Mouse (Mus musculus) liver, embryonic 15.5 days (tissue): ENCODE data around the gene Efr3b. TPM values are rescaled to one million over a fixed set of nuclear protein-coding genes. Genes with fewer than 3 reads are reported as not detected.
"Not testable (repeated sequence)": the region's sequence is repeated elsewhere in the genome, so short reads cannot be mapped to it uniquely, and the experiment has no call there.

Source experiments
- ATAC-seq: fragments of 200-750 bp; cut with Nextera tagmentation; 2 replicates; pipeline ENCODE4 v1.8.0; 2017; ENCODE audit warnings: moderate number of reproducible peaks, mild to moderate bottlenecking, moderate library complexity; ENCODE audit not compliant: insufficient read depth
- H3K27ac ChIP-seq: fragments of 300-500 bp; sonication (generic); replicated peaks from 2 replicates; pipeline ENCODE4 v1.5.1; 2015; ENCODE audit warnings: mild to moderate bottlenecking, inconsistent platforms
- H3K27me3 ChIP-seq: fragments of 300-500 bp; sonication (generic); 2 replicates; pipeline ENCODE4 v1.6.1; 2015; ENCODE audit warnings: mild to moderate bottlenecking, inconsistent platforms
- H3K36me3 ChIP-seq: fragments of 300-500 bp; sonication (generic); replicated peaks from 2 replicates; pipeline ENCODE4 v1.6.1; 2015; ENCODE audit warnings: moderate library complexity, mild to moderate bottlenecking, inconsistent platforms
- H3K4me1 ChIP-seq: fragments of 300-500 bp; sonication (generic); replicated peaks from 2 replicates; pipeline ENCODE4 v1.6.1; 2015; ENCODE audit warnings: inconsistent platforms
- H3K4me2 ChIP-seq: fragments of 300-500 bp; sonication (generic); 2 replicates; pipeline ENCODE4 v1.6.1; 2015; ENCODE audit warnings: moderate library complexity, mild to moderate bottlenecking, inconsistent platforms
- H3K4me3 ChIP-seq: fragments of 300-500 bp; sonication (generic); replicated peaks from 2 replicates; pipeline ENCODE4 v1.5.1; 2015; ENCODE audit warnings: mild to moderate bottlenecking, inconsistent platforms
- H3K9ac ChIP-seq: fragments of 300-500 bp; sonication (generic); 2 replicates; pipeline ENCODE4 v1.6.1; 2015; ENCODE audit warnings: moderate library complexity, mild to moderate bottlenecking, inconsistent platforms
- H3K9me3 ChIP-seq: fragments of 300-500 bp; sonication (generic); replicated peaks from 2 replicates; pipeline ENCODE4 v1.6.1; 2016; ENCODE audit warnings: inconsistent platforms
- WGBS: fragments of 180-500 bp; shearing (Covaris S2); methylation state at CpG from one replicate; pipeline ENCODE4 v1.1.7; 2015; ENCODE audit warnings: mixed read lengths; ENCODE audit not compliant: insufficient replicate concordance; 5-methylcytosine and 5-hydroxymethylcytosine counted together
- polyA plus RNA-seq: library from polyadenylated mRNA; unstranded; fragments of >200 nt; fragmentation: Nextera tagmentation; extraction: Ambion mirVana; gene quantifications from 2 replicates; pipeline ENCODE4 v1.2.1, GENCODE M21; 2015

Gene Efr3b
- polyA plus RNA-seq, 1 experiment from 2014 or later, result 0.09 TPM

DNA sequence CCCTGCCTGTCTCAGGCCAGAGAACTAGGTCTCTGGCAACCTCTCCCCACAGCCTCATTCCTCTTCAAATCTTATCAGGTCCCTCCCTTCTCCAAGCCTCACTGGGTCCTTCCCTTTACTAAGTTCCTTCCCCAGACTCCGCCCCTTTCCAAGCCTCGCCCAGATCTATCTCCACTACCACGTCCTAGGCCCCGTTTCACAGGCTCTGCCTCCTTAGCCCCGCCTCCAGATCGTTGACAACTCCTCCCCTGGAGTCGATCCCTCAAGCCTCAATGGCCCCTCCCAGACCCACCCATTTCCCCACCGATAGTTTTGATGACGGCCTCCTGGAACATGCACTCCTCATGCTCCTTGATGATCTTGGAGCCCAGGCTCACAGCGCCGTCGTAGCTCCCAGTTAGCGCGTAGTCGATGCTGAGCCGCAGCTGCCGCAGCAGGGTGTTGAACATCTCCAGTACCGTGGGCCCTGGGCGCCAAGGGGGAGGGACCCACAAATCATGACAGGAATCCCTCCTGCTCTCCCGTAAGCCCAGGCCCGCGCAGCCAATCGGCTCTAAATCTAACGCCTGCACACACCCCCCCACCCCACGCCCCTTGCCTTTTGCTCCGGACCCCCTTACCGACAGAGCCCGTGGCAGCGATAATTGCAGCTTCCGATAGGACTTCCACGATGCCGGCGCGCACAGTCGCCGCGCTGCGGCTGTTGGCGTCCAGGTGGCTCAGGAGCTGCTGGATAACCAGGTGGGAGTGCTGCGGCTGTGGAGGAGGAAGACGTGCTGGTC lies 57.2 kb downstream of the Efr3b start:
- under 1% methylated on average over 39 of the region's 41 CpGs for WGBS
- H3K27ac ChIP-seq, result no peak overlapping the region
- peaks cover 15% of the 10 kb centered on the region for H3K4me1 ChIP-seq
- peak; percentile 85 for ATAC-seq
- no peaks in the 10 kb centered on the region for H3K36me3 ChIP-seq
- no peak overlapping the region for H3K9ac ChIP-seq
- peaks cover 26% of the 10 kb centered on the region for H3K27me3 ChIP-seq
- no peaks in the 10 kb centered on the region for H3K9me3 ChIP-seq
- H3K4me2 ChIP-seq, result peak overlapping the region; percentile 69
- peak overlapping the region; percentile 44 for H3K4me3 ChIP-seq

DNA sequence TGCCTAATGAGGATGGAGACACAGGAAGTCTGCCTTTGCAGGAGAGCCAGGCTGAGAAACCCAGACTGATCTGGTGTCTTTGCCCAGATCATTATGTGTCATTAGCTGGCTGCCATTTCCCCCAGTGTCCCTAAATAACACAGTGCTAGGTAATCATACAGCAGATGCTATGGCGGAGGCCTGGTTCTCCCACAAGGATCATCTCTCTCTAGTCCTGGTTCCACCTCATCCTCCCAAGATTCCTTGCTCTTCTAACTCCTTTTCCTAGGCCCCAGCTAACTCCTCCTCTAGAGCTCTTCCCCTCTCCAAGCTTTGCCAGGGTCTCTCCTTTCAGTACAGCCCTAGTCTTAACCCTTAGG lies 57.7 kb downstream of the Efr3b start:
- H3K9ac ChIP-seq, result no peak overlapping the region
- ATAC-seq, result no peak
- no peak overlapping the region for H3K27ac ChIP-seq
- 38% methylated on average over 1 of the region's 1 CpGs for WGBS
- H3K4me2 ChIP-seq, result peak overlapping the region; percentile 69
- H3K27me3 ChIP-seq, result peaks cover 26% of the 10 kb centered on the region
- no peaks in the 10 kb centered on the region for H3K9me3 ChIP-seq
- peaks cover 15% of the 10 kb centered on the region for H3K4me1 ChIP-seq
- H3K4me3 ChIP-seq, result peak overlapping the region; percentile 44; the same call in 1 of the 2 replicates
- H3K36me3 ChIP-seq, result no peaks in the 10 kb centered on the region

DNA sequence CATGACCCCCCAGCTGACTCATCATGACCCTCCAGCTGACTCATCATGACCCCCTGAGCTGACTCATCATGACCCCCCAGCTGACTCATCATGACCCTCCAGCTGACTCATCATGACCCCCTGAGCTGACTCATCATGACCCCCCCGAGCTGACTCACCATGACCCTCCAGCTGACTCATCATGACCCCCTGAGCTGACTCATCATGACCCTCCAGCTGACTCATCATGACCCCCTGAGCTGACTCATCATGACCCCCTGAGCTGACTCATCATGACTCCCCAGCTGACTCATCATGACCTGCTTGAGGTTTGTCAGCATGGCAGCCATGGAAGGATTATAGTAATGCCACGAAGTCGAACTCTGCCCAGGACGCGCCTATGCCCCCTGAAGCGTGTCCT lies 65.5 kb downstream of the Efr3b start:
- H3K4me2 ChIP-seq, ATAC-seq, H3K36me3 ChIP-seq, H3K27me3 ChIP-seq, H3K9me3 ChIP-seq, H3K4me1 ChIP-seq, H3K27ac ChIP-seq, H3K4me3 ChIP-seq, H3K9ac ChIP-seq: not testable (repeated sequence)
- 69% methylated on average over 6 of the region's 6 CpGs for WGBS

DNA sequence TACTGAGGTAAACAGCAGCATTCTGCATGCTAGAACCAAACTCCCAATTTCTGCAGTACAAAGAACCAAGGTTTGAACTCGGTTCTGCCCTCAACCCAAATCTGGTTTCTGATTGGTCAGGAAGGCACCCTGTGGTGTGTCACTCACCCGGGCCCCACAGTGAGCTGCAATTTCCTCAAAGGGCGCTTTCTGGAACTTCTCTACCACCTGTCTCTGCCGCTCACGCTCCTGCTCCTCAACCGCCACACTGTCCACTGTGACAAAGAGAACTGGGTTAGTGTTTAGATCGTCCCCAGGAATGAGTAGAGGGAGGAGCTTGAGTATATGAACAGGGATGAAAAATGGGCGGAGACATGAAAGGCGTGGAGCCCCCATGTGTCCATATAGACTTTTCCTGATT lies 70.3 kb downstream of the Efr3b start:
- Histone ChIP-seq H3K9ac (no peak overlapping the region), H3K9me3 (no peaks in the 10 kb centered on the region), H3K36me3 (no peaks in the 10 kb centered on the region), H3K27me3 (no peaks in the 10 kb centered on the region), H3K4me3 (no peak overlapping the region), H3K4me2 (no peak overlapping the region), H3K27ac (no peak overlapping the region), H3K4me1 (no peaks in the 10 kb centered on the region)
- no peak for ATAC-seq
- 43% methylated on average over 9 of the region's 9 CpGs for WGBS

DNA sequence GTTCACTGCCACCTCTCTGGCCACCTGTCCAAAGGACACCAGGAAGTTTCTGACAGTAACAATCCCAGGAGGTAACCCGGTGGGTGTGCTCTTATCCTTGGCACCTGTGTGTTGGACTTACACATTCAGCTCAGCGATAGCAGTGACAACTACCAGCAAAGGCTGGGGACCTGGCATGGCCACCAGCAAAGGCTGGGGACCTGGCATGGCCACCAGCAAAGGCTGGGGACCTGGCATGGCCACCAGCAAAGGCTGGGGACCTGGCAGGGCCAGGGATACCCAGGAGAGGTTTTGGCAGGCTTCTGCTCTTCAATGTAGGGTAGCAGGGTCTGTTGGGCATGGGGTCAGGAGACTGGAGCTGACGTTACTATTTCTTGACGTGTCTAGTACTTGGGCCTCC lies 71.5 kb downstream of the Efr3b start:
- Histone ChIP-seq H3K4me2 (no peak overlapping the region), H3K9me3 (no peaks in the 10 kb centered on the region), H3K27me3 (no peaks in the 10 kb centered on the region), H3K27ac (no peak overlapping the region), H3K4me3 (no peak overlapping the region), H3K9ac (no peak overlapping the region), H3K36me3 (no peaks in the 10 kb centered on the region), H3K4me1 (no peaks in the 10 kb centered on the region)
- ATAC-seq, result no peak
- WGBS, result 69% methylated on average over 4 of the region's 4 CpGs

DNA sequence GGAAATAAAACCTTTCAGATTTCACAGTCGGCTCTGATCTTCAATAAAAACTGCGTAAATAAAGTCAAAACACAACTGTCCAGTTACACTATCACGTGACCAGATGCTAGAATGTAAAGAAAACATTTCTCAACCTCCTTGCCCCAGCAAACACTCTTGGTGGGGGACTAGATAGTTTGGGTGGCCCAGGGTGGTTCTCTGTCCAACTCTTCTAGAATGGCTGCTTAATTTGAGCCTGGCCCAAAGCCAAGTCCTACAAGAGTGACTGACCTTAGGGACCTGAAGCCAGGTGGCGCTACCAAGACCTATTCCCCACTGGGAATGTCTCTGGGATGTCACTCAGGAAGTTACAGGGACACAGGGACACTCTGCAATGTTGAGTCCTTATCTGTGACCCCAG lies 78.2 kb downstream of the Efr3b start:
- no peak for ATAC-seq
- no peak overlapping the region for H3K27ac ChIP-seq
- H3K9me3 ChIP-seq, result no peaks in the 10 kb centered on the region
- H3K27me3 ChIP-seq, result peaks cover 3% of the 10 kb centered on the region; the same call in 1 of the 2 replicates
- peak overlapping the region; percentile 81 for H3K4me2 ChIP-seq
- no peak overlapping the region for H3K9ac ChIP-seq
- peak overlapping the region; percentile 56 for H3K4me3 ChIP-seq
- peaks cover 13% of the 10 kb centered on the region for H3K4me1 ChIP-seq
- WGBS, result 42% methylated on average over 4 of the region's 4 CpGs
- no peaks in the 10 kb centered on the region for H3K36me3 ChIP-seq

DNA sequence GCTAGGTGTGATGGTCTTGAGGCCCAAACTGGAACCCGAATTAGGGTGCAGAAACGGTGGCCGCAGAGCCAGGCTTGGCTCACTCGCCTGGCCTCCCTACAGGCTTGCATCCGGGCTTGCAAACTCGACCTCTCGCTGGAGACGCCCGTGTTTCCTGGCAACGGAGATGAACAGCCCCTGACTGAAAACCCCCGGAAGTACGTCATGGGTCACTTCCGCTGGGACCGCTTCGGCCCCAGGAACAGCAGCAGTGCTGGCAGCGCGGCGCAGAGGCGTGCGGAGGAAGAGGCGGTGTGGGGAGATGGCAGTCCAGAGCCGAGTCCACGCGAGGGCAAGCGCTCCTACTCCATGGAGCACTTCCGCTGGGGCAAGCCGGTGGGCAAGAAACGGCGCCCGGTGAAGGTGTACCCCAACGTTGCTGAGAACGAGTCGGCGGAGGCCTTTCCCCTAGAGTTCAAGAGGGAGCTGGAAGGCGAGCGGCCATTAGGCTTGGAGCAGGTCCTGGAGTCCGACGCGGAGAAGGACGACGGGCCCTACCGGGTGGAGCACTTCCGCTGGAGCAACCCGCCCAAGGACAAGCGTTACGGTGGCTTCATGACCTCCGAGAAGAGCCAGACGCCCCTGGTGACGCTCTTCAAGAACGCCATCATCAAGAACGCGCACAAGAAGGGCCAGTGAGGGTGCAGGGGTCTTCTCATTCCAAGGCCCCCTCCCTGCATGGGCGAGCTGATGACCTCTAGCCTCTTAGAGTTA lies 78.7 kb downstream of the Efr3b start:
- Histone ChIP-seq H3K9me3 (no peaks in the 10 kb centered on the region), H3K36me3 (no peaks in the 10 kb centered on the region), H3K4me2 (peak overlapping the region; percentile 81), H3K27ac (peak overlapping the region; percentile 38; the same call in 1 of the 2 replicates), H3K4me1 (peaks cover 13% of the 10 kb centered on the region), H3K4me3 (peak overlapping the region; percentile 56), H3K9ac (peak overlapping the region; percentile 49), H3K27me3 (peaks cover 9% of the 10 kb centered on the region)
- 2% methylated on average over 53 of the region's 53 CpGs for WGBS
- peak; percentile 42; the same call in 1 of the 2 replicates for ATAC-seq

DNA sequence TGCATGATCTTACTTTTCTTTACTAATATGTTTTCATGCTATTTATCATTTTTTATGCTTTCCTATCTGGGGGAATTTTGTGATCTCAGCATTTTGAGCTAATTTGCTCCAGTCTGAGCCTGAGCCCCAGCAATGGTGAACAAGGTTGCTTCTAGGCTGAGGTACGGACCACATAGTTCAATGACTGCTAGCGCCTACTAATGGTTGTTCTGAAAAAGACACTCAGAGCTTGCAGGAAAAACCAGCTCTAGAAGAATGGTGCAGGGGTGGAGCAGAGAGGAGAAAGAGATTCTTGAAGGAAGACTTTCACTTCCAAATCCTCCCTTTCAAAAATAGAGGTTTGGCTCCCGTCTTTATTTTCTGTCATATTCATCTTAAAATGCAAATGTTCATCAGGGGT lies 82.4 kb downstream of the Efr3b start:
- no peak overlapping the region for H3K4me2 ChIP-seq
- peaks cover 20% of the 10 kb centered on the region for H3K27me3 ChIP-seq
- H3K4me3 ChIP-seq, result no peak overlapping the region
- ATAC-seq, result no peak
- H3K9me3 ChIP-seq, result no peaks in the 10 kb centered on the region
- peaks cover 13% of the 10 kb centered on the region for H3K4me1 ChIP-seq
- 11% methylated on average over 3 of the region's 3 CpGs for WGBS
- no peaks in the 10 kb centered on the region for H3K36me3 ChIP-seq
- H3K9ac ChIP-seq, result no peak overlapping the region
- H3K27ac ChIP-seq, result no peak overlapping the region

DNA sequence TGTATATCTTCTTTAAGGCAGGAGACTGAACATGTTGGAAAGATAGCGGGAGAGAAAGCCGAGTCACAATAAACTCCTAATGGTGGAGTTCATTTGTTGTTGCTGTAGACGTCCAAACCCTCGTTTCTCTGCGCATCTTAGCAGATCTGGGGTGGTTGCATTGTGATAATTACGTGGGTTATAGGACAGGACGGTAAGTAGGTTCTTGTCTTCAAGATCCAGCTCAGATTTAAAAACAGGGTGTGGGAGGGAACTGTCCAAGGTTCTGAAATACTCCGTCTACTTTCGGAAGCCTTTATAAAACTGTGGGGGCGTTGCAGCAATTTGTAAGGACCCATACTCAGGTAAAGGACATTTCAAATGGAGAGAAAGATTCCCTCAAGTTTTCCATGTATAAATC lies 83.3 kb downstream of the Efr3b start:
- Histone ChIP-seq H3K4me3 (no peak overlapping the region), H3K9ac (no peak overlapping the region), H3K36me3 (no peaks in the 10 kb centered on the region), H3K27ac (no peak overlapping the region), H3K4me2 (no peak overlapping the region), H3K4me1 (peaks cover 10% of the 10 kb centered on the region), H3K9me3 (no peaks in the 10 kb centered on the region), H3K27me3 (peaks cover 20% of the 10 kb centered on the region)
- no peak for ATAC-seq
- WGBS, result 23% methylated on average over 10 of the region's 10 CpGs

DNA sequence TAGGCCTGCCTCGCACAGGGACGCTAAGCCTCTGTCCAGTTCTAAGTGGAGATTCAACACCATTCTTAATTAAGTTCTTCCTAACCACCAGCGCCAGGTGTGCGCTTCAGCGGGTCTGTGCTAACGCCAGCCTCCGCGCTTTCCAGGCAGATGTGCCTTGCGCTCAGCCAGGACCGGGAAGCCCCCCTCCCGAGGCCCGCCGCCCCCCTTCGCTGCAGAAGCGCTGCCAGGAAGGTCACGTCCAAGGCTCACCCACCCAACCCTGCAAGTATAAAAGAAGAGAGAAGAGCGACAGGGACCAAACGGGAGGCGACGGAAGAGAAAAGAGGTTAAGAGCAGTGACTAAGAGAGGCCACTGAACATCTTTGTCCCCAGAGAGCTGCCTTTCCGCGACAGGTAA lies 84.1 kb downstream of the Efr3b start, which contains the start of gene Pomc:
Gene Pomc (plus strand): TSS at position 301 of the 400 bp plus-strand sequence.
- Histone ChIP-seq H3K4me3 (no peak within 1 kb of the TSS), H3K27me3 (peaks cover 20% of the 10 kb centered on the region), H3K4me2 (no peak within 1 kb of the TSS), H3K9me3 (no peaks in the 10 kb centered on the region), H3K36me3 (no peaks in the 10 kb centered on the region), H3K9ac (no peak within 1 kb of the TSS), H3K4me1 (peaks cover 3% of the 10 kb centered on the region; the same call in 1 of the 2 replicates), H3K27ac (no peak within 1 kb of the TSS)
- ATAC-seq, result no peak
- WGBS, result 21% methylated on average over 22 of the region's 22 CpGs

DNA sequence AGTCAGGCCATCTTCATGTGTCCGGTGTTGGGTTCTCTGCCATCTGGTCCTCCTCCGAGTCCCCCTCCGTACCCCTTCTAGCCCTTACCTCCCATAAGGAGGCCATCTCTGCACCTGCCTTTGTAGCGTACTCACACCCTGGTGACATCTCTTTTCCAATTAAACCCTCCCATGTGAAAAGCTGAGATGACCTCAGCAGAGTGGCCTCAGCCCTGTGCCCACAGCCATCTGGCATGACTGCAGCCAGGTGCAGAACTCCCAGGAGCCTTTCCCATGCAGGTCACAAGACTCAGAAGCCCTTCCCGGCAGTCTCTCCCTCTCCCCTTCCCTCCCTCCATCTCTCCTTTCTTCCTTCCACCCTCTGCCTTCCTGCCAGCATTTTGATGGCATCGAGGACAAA lies 91.2 kb downstream of the Efr3b start:
- no peak for ATAC-seq
- 61% methylated on average over 6 of the region's 6 CpGs for WGBS

More for the DNA sequence above, 91.2 kb downstream of the Efr3b start:
- Histone ChIP-seq H3K4me2 (no peak overlapping the region), H3K9ac (no peak overlapping the region), H3K4me1 (no peaks in the 10 kb centered on the region), H3K27me3 (no peaks in the 10 kb centered on the region), H3K4me3 (no peak overlapping the region), H3K36me3 (no peaks in the 10 kb centered on the region), H3K27ac (no peak overlapping the region), H3K9me3 (no peaks in the 10 kb centered on the region)
